Mouse (Mus musculus) hindbrain, postnatal 0 days (tissue): ENCODE results near the gene Tyrp1. TPM values are rescaled to one million over a fixed set of nuclear protein-coding genes. Genes with fewer than 3 reads are reported as not detected.
A peak's percentile ranks its signal among the peaks of the same experiment; 100 is the strongest.

Experiments used
- ATAC-seq: fragments of 200-750 bp; cut with Nextera tagmentation; 2 replicates; pipeline ENCODE4 v1.8.0; 2017; ENCODE audit warnings: mild to moderate bottlenecking, moderate TSS enrichment, moderate library complexity
- DNase-seq: peaks from one replicate; pipeline ENCODE4 v3.0.0-alpha.2; 2015; ENCODE audit warnings: low spot score
- H3K27ac ChIP-seq: fragments of 300-500 bp; sonication (generic); 2 replicates; pipeline ENCODE4 v1.5.1; 2014; ENCODE audit warnings: mild to moderate bottlenecking
- H3K27me3 ChIP-seq: fragments of 300-500 bp; sonication (generic); 2 replicates; pipeline ENCODE4 v1.6.1; 2014; ENCODE audit warnings: low read length, mixed read lengths; ENCODE audit not compliant: insufficient read depth
- H3K36me3 ChIP-seq: fragments of 300-500 bp; sonication (generic); 2 replicates; pipeline ENCODE4 v1.6.1; 2014; ENCODE audit warnings: low read length, mixed read lengths; ENCODE audit not compliant: insufficient read depth
- H3K4me1 ChIP-seq: fragments of 300-500 bp; sonication (generic); 2 replicates; pipeline ENCODE4 v1.6.1; 2014; ENCODE audit warnings: antibody characterized with exemption, low read length, mixed read lengths; ENCODE audit not compliant: insufficient read depth
- H3K4me2 ChIP-seq: fragments of 300-500 bp; sonication (generic); 2 replicates; pipeline ENCODE4 v1.6.1; 2014; ENCODE audit warnings: low read depth, mild to moderate bottlenecking, low read length, moderate library complexity, mixed read lengths
- H3K4me3 ChIP-seq: fragments of 300-500 bp; sonication (generic); 2 replicates; pipeline ENCODE4 v1.5.1; 2014; ENCODE audit warnings: low read length
- H3K9ac ChIP-seq: fragments of 300-500 bp; sonication (generic); replicated peaks from 2 replicates; pipeline ENCODE4 v1.6.1; 2014; ENCODE audit warnings: mild to moderate bottlenecking, low read length, moderate library complexity, mixed read lengths
- H3K9me3 ChIP-seq: fragments of 300-500 bp; sonication (generic); 2 replicates; pipeline ENCODE4 v1.6.1; 2016; ENCODE audit warnings: low read length, mixed read lengths
- CTCF ChIP-seq: IDR thresholded peaks from 2 replicates; pipeline ENCODE4 v1.5.1; 2016; ENCODE audit warnings: antibody characterized with exemption, control low read depth, low read depth
- WGBS: fragments of 180-500 bp; shearing (Covaris S2); extraction: QIAGEN DNeasy Blood & Tissue Kit; methylation state at CpG from one replicate; pipeline ENCODE4 v1.1.7; 2014; 5-methylcytosine and 5-hydroxymethylcytosine counted together
- polyA plus RNA-seq: library from polyadenylated mRNA; unstranded; fragments of >200 nt; fragmentation: Nextera tagmentation; extraction: Ambion mirVana; gene quantifications from 2 replicates; pipeline ENCODE4 v1.2.1, GENCODE M21; 2015
- total RNA-seq: library from RNA; depleted of rRNA; stranded (reverse); fragments of >200 nt; gene quantifications from 2 replicates; pipeline ENCODE4 v1.2.3, GENCODE M21; 2014

Gene Tyrp1
- total and polyA plus RNA-seq, 2 experiments from 2014 or later = 0.20 to 0.26 TPM

DNA sequence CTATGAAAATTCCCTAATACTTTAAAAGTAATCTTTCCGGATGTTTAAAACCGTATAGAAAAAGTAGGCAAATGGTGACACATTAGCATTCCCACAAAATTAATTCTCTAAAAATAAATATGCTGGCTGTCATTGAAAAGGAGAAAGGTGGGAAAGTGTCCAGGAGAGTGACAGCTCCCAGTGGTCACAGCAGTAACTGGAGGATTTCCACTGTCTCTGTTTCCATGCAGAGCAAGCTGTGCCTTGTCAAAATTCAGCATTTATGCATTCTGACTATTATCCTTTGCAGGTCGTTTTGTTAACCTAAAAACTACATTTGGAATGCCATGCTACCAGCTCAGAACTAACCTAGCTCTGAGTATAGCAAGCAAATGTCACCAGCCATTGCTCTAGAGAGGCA is 12.1 kb downstream of the Tyrp1 start:
- WGBS = 54% methylated on average over 3 of the region's 3 CpGs
- DNase-seq (no peak), ATAC-seq (no peak)
- Histone ChIP-seq H3K27me3 (no peaks in the 10 kb centered on the region), H3K36me3 (no peaks in the 10 kb centered on the region), H3K4me1 (no peaks in the 10 kb centered on the region), H3K4me3 (no peak overlapping the region), H3K27ac (no peak overlapping the region), H3K9ac (no peak overlapping the region), H3K9me3 (no peaks in the 10 kb centered on the region), H3K4me2 (no peak overlapping the region)
- no peak for TF ChIP-seq CTCF

DNA sequence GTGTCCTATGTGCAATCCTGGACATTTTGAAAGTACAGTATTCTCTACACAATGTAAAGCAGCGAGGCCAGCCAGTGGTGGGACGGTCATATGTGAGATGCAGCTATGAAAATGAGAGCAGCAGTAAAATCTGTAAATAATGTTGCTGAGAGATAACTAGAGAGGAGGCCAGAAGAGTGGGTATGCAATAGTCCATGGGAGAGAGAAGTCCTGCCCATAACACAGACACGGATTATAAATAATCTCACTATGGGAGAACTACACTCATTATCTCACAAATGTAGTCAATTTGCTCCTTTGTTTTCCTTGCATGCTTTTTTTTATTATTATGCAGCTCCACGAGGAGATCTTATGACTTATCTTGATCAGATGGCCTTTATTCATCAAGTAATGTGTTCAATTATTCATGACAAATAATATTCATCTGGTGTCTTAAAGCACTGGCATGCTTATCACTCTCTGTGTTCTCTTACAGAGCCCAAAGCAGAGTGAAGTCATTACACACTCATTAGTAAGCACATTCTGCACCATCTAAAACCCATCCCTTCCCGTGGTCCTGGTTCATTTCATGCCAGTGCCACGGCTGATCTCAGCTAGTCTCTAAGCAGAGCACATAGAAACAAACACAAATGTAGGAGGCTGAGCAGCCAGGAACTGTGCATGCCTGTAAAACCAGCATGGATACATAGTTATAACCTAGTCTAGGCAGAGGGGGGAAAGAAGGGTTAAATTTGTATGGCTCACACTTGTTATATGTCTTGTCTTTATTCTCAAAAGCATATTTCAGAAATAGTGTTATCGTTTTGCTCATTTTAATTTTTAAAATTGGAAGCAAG is 18.9 kb downstream of the Tyrp1 start:
- H3K9me3 ChIP-seq = no peaks in the 10 kb centered on the region
- WGBS = 49% methylated on average over 7 of the region's 7 CpGs
- no peaks in the 10 kb centered on the region for H3K4me1 ChIP-seq
- DNase-seq (no peak), ATAC-seq (0 out of 2 replicates have a peak, but pooled peaks have one; percentile 43)
- H3K9ac ChIP-seq = no peak overlapping the region
- H3K27ac ChIP-seq = no peak overlapping the region
- no peak for TF ChIP-seq CTCF
- H3K4me2 ChIP-seq = no peak overlapping the region
- H3K36me3 ChIP-seq = no peaks in the 10 kb centered on the region
- H3K4me3 ChIP-seq = no peak overlapping the region
- no peaks in the 10 kb centered on the region for H3K27me3 ChIP-seq

DNA sequence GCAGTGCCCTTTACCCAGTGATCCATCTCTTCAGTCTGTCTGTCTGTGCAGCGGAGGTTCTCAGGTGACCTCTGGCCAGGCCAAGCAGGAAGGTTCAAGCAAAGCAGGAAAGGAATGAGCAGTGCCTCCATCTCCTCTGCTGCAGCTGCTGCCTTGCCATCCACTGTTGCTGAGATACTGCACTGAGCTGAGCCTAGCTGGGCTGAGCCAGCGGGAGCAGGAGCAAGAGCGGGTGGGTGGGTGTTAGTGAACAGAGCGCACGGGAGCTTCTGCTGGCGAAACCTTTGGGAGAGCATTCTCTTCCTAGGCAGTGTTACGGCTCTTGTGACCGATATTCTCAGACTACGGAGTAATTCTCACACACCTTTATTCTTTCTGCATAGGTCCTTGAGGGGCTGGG is 21.6 kb downstream of the Tyrp1 start:
- Histone ChIP-seq H3K9ac (no peak overlapping the region), H3K4me2 (no peak overlapping the region), H3K4me1 (no peaks in the 10 kb centered on the region), H3K4me3 (no peak overlapping the region), H3K9me3 (no peaks in the 10 kb centered on the region), H3K27me3 (no peaks in the 10 kb centered on the region), H3K27ac (no peak overlapping the region), H3K36me3 (no peaks in the 10 kb centered on the region)
- no peak for TF ChIP-seq CTCF
- DNase-seq (no peak), ATAC-seq (no peak)
- 75% methylated on average over 9 of the region's 9 CpGs for WGBS

DNA sequence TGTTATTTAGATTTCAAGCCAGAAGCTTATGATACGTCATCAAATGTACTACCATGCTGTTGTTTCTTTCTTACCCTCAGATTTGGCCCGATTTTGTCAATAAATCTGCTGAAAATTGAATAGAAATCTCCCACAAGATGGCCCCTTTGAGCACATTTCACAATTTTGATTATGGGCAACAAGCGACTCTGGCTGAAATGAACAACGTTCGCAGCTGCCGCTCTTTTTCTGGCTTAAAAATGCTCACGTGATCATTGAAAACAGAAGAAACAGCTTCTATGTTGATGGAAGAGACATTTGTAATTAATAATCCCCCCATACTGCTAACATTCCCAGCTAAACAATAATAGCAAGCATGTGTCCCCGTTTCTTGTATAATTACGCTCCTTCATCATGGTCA is 29.0 kb downstream of the Tyrp1 start:
- H3K27me3 ChIP-seq = no peaks in the 10 kb centered on the region
- DNase-seq (peak; percentile 42), ATAC-seq (no peak)
- no peak for TF ChIP-seq CTCF
- 57% methylated on average over 9 of the region's 9 CpGs for WGBS
- H3K9ac ChIP-seq = no peak overlapping the region
- H3K36me3 ChIP-seq = no peaks in the 10 kb centered on the region
- peak overlapping the region; percentile 29; the same call in 1 of the 2 replicates for H3K4me2 ChIP-seq
- no peak overlapping the region for H3K4me3 ChIP-seq
- no peaks in the 10 kb centered on the region for H3K9me3 ChIP-seq
- H3K4me1 ChIP-seq = no peaks in the 10 kb centered on the region
- no peak overlapping the region for H3K27ac ChIP-seq

DNA sequence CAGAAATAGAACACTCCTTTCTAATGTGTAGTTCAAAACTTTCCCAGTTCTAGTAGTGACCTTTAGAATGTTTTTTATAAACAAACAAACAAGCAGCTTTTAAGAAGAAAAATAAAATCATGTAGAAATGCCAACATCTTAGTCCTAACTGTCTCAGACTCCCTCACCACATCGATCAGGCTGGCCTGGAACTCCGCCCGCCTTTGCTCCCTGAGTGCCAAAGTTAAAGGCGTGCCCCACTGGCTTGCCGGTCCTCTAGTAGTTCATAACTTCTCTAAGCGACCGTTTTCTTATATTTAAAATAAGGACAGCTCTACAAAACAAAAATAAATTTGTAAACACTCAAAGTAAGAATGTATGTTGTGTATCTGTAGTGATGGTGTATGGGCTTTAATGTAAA is 30.0 kb downstream of the Tyrp1 start:
- no peak overlapping the region for H3K4me3 ChIP-seq
- no peaks in the 10 kb centered on the region for H3K9me3 ChIP-seq
- no peaks in the 10 kb centered on the region for H3K27me3 ChIP-seq
- no peaks in the 10 kb centered on the region for H3K36me3 ChIP-seq
- H3K9ac ChIP-seq = no peak overlapping the region
- TF ChIP-seq CTCF = no peak
- ATAC-seq = no peak
- DNase-seq = no peak
- H3K4me1 ChIP-seq = no peaks in the 10 kb centered on the region
- no peak overlapping the region for H3K4me2 ChIP-seq
- 50% methylated on average over 7 of the region's 7 CpGs for WGBS
- no peak overlapping the region for H3K27ac ChIP-seq

DNA sequence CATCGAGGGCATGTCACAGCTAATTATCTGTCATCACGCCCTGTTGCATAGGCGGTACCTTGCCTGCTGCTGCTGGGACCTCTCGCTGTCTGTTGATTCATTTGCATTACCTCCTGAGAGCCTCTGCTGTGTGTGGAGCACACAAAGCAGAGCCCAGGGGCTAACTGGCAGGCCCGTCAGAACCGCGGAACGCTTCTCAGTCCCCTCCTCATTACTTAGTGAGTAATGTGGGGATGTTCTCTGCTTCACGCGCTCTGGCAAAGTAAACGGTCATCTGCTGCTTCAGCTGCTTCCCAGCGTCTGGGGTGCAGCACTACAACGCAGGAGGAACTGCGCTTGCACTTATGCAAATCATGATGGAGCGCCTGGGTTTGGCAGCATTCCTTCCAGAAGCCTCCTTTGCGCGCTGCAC is 30.6 kb downstream of the Tyrp1 start:
- WGBS = under 1% methylated on average over 17 of the region's 17 CpGs
- peak; percentile 86 for DNase-seq
- Histone ChIP-seq H3K27ac (peak overlapping the region; percentile 66; the same call in 1 of the 2 replicates), H3K36me3 (no peaks in the 10 kb centered on the region), H3K4me2 (peak overlapping the region; percentile 68), H3K27me3 (no peaks in the 10 kb centered on the region), H3K4me1 (no peaks in the 10 kb centered on the region), H3K9me3 (no peaks in the 10 kb centered on the region), H3K9ac (peak overlapping the region; percentile 43), H3K4me3 (peak overlapping the region; percentile 32)
- ATAC-seq = peak; percentile 92
- TF ChIP-seq CTCF = peak; percentile 37; the same call in 1 of the 2 replicates

DNA sequence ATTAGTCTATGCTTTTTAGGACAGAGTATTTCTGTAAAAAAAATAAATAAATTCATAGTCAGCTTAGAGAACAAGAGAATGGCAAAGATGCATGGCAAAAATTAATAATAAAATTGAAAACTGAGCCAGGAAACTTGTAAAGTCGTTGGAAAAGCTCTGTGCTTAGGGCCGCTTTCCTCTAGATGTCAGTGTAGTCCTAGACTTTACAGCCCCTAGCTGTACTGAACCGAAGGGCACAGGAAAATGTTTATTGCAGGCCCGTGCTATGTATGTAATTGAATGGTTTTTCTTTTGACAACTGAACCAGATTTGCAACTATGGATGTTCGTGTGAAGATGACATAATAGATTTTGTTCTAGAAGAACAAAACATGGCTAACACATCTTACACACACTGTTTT is 32.1 kb downstream of the Tyrp1 start:
- no peaks in the 10 kb centered on the region for H3K36me3 ChIP-seq
- DNase-seq = peak; percentile 81

More for the DNA sequence above, 32.1 kb downstream of the Tyrp1 start:
- TF ChIP-seq CTCF = peak; percentile 81
- 17% methylated on average over 5 of the region's 5 CpGs for WGBS
- Histone ChIP-seq H3K4me1 (no peaks in the 10 kb centered on the region), H3K27ac (no peak overlapping the region), H3K4me2 (no peak overlapping the region), H3K9ac (no peak overlapping the region), H3K4me3 (no peak overlapping the region), H3K27me3 (no peaks in the 10 kb centered on the region), H3K9me3 (no peaks in the 10 kb centered on the region)
- ATAC-seq = peak; percentile 80
